Mouse (Mus musculus) E14TG2a.4 (cell line): ENCODE data around the gene Unc5c.

Experiments
- CTCF ChIP-seq: conservative IDR thresholded peaks from 2 replicates; pipeline ENCODE4 v1.5.1; 2014; ENCODE audit warnings: low read length
- POU5F1 ChIP-seq: IDR thresholded peaks from 2 replicates; pipeline ENCODE4 v1.6.1; 2014; ENCODE audit warnings: low read length, borderline replicate concordance

DNA sequence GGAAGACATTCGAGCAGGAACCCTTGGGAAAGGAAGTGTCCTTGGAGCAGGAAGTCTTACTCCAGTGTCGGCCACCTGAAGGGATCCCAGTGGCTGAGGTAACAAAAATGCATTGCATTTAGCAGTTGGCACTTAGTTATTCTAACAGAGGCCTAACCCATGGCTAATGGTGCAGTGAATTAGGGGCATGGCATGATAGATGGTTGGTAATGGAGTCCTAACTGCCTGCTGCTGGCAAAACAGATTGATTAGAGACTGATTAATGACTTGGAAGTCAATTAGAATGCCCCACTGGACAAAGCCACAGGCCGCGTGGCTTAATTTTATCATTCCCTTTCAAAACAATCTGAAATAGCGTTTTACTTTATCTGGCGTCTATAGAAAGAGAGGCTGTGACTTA lies 268.8 kb downstream of the Unc5c start:
- no peak for TF ChIP-seq CTCF
- TF ChIP-seq POU5F1 = no peak
